Mouse (Mus musculus) intestine, postnatal 0 days (tissue): Measurements from ENCODE around the gene Spats2l. TPM values are rescaled to one million over a fixed set of nuclear protein-coding genes. Genes with fewer than 3 reads are reported as not detected.
A peak's percentile ranks its signal among the peaks of the same experiment; 100 is the strongest.

ENCODE experiments used
- ATAC-seq: fragments of 200-750 bp; cut with Nextera tagmentation; 2 replicates; pipeline ENCODE4 v1.8.0; 2017; ENCODE audit warnings: mild to moderate bottlenecking, moderate TSS enrichment, moderate library complexity
- H3K27ac ChIP-seq: fragments of 300-500 bp; sonication (generic); 2 replicates; pipeline ENCODE4 v1.5.1; 2014; ENCODE audit warnings: mild to moderate bottlenecking, low read depth, low read length, moderate library complexity
- H3K27me3 ChIP-seq: fragments of 300-500 bp; sonication (generic); replicated peaks from 2 replicates; pipeline ENCODE4 v1.6.1; 2014; ENCODE audit warnings: low read length, mixed read lengths; ENCODE audit not compliant: control insufficient read depth, insufficient read depth
- H3K36me3 ChIP-seq: fragments of 300-500 bp; sonication (generic); 2 replicates; pipeline ENCODE4 v1.6.1; 2014; ENCODE audit warnings: mild to moderate bottlenecking, moderate library complexity; ENCODE audit not compliant: control insufficient read depth, insufficient read depth
- H3K4me1 ChIP-seq: fragments of 300-500 bp; sonication (generic); replicated peaks from 2 replicates; pipeline ENCODE4 v1.6.1; 2014; ENCODE audit warnings: antibody characterized with exemption, low read length, mixed read lengths; ENCODE audit not compliant: control insufficient read depth, insufficient read depth
- H3K4me2 ChIP-seq: fragments of 300-500 bp; sonication (generic); replicated peaks from 2 replicates; pipeline ENCODE4 v1.6.1; 2014; ENCODE audit warnings: low read depth, mild to moderate bottlenecking, moderate library complexity
- H3K4me3 ChIP-seq: fragments of 300-500 bp; sonication (generic); 2 replicates; pipeline ENCODE4 v1.5.1; 2014; ENCODE audit warnings: low read depth, low read length
- H3K9ac ChIP-seq: fragments of 300-500 bp; sonication (generic); 2 replicates; pipeline ENCODE4 v1.6.1; 2014; ENCODE audit warnings: mild to moderate bottlenecking, low read depth, low read length
- H3K9me3 ChIP-seq: fragments of 300-500 bp; sonication (generic); 2 replicates; pipeline ENCODE4 v1.6.1; 2016; ENCODE audit warnings: mixed run types; ENCODE audit not compliant: control insufficient read depth
- CTCF ChIP-seq: sonication (generic); IDR thresholded peaks from 2 replicates; pipeline ENCODE4 v1.5.1; 2016; ENCODE audit warnings: low read depth, mild to moderate bottlenecking, control low read depth, antibody characterized with exemption, moderate library complexity
- WGBS: fragments of 180-500 bp; shearing (Covaris S2); extraction: QIAGEN DNeasy Blood & Tissue Kit; methylation state at CpG from one replicate; pipeline ENCODE4 v1.1.7; 2014; 5-methylcytosine and 5-hydroxymethylcytosine counted together
- polyA plus RNA-seq: library from polyadenylated mRNA; unstranded; fragments of >200 nt; fragmentation: Nextera tagmentation; extraction: Ambion mirVana; gene quantifications from 2 replicates; pipeline ENCODE4 v1.2.1, GENCODE M21; 2015

Gene Spats2l
- 42.5 and 48.9 TPM in 2 replicates for polyA plus RNA-seq

DNA sequence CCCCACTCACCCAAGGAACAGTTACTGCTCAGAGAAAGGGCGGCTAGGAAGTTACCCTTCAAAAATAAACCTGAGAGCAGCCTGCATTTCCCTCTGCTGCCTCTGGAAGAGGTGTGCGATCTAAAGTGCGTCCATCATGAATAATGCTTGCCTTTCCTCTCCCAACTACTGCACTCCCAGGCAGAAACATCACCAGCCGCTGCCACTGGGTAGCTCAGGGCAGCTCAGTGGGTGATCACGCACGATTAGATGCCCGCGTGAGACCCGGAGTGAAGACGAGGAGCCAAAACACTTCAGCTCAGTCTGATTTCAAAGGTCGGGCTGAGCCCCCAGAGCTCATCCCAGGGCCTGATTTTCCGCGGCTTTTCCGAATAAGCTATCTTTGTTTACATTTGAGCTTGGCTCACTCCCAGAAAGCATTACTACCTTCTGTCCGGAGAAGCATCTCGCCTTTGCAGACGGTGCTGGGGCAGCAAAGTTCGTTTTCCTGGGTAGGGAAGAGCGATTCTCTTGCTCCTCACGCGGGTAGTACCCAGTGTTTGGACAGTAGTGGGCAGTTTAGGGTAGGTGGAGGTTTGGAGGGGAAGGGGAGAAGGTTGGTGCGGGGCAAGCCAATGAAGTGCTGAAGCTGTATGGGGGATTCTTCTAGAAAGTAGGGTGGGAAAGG, at the start of gene Spats2l:
Gene Spats2l (plus strand): TSS at position 162 of the 667 bp plus-strand sequence.
- H3K27ac ChIP-seq, result peak within 1 kb of the TSS; percentile 86
- TF ChIP-seq CTCF, result peak; percentile 65

DNA sequence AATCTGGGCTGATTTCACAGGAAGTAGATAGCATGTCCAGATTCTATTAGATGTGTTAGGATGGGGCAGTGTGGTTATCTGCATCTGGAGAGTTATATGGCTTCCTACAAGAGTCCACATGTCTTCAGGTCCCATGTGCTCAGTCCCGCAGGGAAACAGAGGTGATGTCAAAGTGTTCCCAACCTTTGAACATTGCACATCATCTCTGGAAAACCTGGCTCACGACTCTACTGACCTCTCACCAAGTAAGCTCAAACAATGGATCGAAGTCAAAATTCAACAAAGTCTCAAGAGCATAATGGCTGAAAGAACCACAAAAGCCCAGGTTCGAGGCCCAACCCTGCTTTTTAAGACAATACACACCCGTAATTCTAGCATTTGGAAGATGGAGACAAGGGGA, 48.7 kb upstream of the Spats2l start:
- TF ChIP-seq CTCF, result no peak
- 87% methylated on average over 5 of the region's 5 CpGs for WGBS
- Histone ChIP-seq H3K4me1 (no peaks in the 10 kb centered on the region), H3K27me3 (no peaks in the 10 kb centered on the region), H3K9me3 (no peaks in the 10 kb centered on the region), H3K9ac (no peak overlapping the region), H3K27ac (no peak overlapping the region), H3K4me3 (no peak overlapping the region), H3K36me3 (no peaks in the 10 kb centered on the region), H3K4me2 (no peak overlapping the region)
- no peak for ATAC-seq

More for the DNA sequence above, at the start of gene Spats2l:
- whole genome bisulfite sequencing, result under 1% methylated on average over 22 of the region's 22 CpGs
- H3K9ac ChIP-seq, result peak within 1 kb of the TSS; percentile 81
- peak within 1 kb of the TSS; percentile 98 for H3K4me2 ChIP-seq
- H3K4me3 ChIP-seq, result peak within 1 kb of the TSS; percentile 85
- H3K27me3 ChIP-seq, result no peaks in the 10 kb centered on the region; the same call in 1 of the 2 replicates
- H3K9me3 ChIP-seq, result no peaks in the 10 kb centered on the region
- ATAC-seq, result peak; percentile 48
- no peaks in the 10 kb centered on the region; the same call in 1 of the 2 replicates for H3K4me1 ChIP-seq
- no peaks in the 10 kb centered on the region for H3K36me3 ChIP-seq

- no peaks in the 10 kb centered on the region for H3K4me1 ChIP-seq
- H3K4me2 ChIP-seq, result no peak overlapping the region
- ATAC-seq, result no peak
- no peaks in the 10 kb centered on the region for H3K36me3 ChIP-seq
- H3K9me3 ChIP-seq, result no peaks in the 10 kb centered on the region
- H3K9ac ChIP-seq, result no peak overlapping the region
- no peak overlapping the region for H3K4me3 ChIP-seq
- TF ChIP-seq CTCF, result no peak
- WGBS, result 68% methylated on average over 4 of the region's 4 CpGs
- no peak overlapping the region for H3K27ac ChIP-seq
- no peaks in the 10 kb centered on the region for H3K27me3 ChIP-seq
Observed at GRCm38 (mm10) chr1:57735877-57736276, 38.1 kb upstream of the Spats2l start.

- ATAC-seq, result no peak
- H3K9ac ChIP-seq, result no peak overlapping the region
- no peaks in the 10 kb centered on the region for H3K9me3 ChIP-seq
- no peaks in the 10 kb centered on the region for H3K27me3 ChIP-seq
- H3K4me2 ChIP-seq, result no peak overlapping the region
- H3K36me3 ChIP-seq, result no peaks in the 10 kb centered on the region
- 72% methylated on average over 8 of the region's 8 CpGs for WGBS
- peaks cover 14% of the 10 kb centered on the region; the same call in 1 of the 2 replicates for H3K4me1 ChIP-seq
- no peak for TF ChIP-seq CTCF
- H3K4me3 ChIP-seq, result no peak overlapping the region
- no peak overlapping the region for H3K27ac ChIP-seq
Observed at GRCm38 (mm10) chr1:57741740-57742139, 32.2 kb upstream of the Spats2l start.

DNA sequence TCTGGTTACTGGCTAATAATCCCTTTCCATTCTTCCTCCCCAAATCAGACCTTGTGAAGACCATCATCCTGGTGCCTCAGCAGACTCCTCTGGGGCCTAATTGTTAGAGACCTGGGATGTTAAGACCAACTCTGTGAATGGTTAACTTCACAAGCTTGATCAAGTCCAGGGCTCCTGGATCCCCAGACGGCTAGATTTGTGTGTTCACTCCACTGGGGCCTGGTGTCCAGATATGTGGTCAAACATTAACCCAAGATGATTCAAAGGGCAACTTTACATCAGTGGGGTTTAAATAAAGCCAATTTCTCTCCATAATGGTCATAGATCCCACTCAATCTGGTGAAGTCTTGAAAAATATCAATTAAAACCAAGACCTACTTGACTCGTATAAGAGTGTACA, 31.7 kb upstream of the Spats2l start:
- 39% methylated on average over 2 of the region's 2 CpGs for WGBS
- Histone ChIP-seq H3K9me3 (no peaks in the 10 kb centered on the region), H3K9ac (no peak overlapping the region), H3K36me3 (no peaks in the 10 kb centered on the region), H3K4me1 (peaks cover 14% of the 10 kb centered on the region; the same call in 1 of the 2 replicates), H3K4me3 (no peak overlapping the region), H3K27ac (no peak overlapping the region), H3K27me3 (no peaks in the 10 kb centered on the region), H3K4me2 (no peak overlapping the region)
- TF ChIP-seq CTCF, result no peak
- ATAC-seq, result peak; percentile 33; the same call in 1 of the 2 replicates

- no peak for TF ChIP-seq CTCF
- no peak overlapping the region for H3K4me2 ChIP-seq
- H3K4me1 ChIP-seq, result no peaks in the 10 kb centered on the region
- no peaks in the 10 kb centered on the region for H3K27me3 ChIP-seq
- H3K4me3 ChIP-seq, result no peak overlapping the region
- no peaks in the 10 kb centered on the region for H3K36me3 ChIP-seq
- no peak overlapping the region for H3K9ac ChIP-seq
- no peak for ATAC-seq
- no peak overlapping the region for H3K27ac ChIP-seq
- H3K9me3 ChIP-seq, result no peaks in the 10 kb centered on the region
- WGBS, result 66% methylated on average over 3 of the region's 3 CpGs
Observed at GRCm38 (mm10) chr1:57751781-57752180, 22.2 kb upstream of the Spats2l start.
